Mouse (Mus musculus) gastrocnemius, postnatal 36 days (tissue): ENCODE measurements around the gene Gdpgp1. TPM values are rescaled to one million over a fixed set of nuclear protein-coding genes. Genes with fewer than 3 reads are reported as not detected.
A peak's percentile ranks its signal among the peaks of the same experiment; 100 is the strongest.

Experiments
- DNase-seq, 2 experiments: peaks; one replicate each; pipeline ENCODE4 v3.0.0; 2022
- intact Hi-C: fragments of 180-260 bp; cut with DNase I; formaldehyde crosslinking; loops from one replicate; pipeline ENCODE4 v1.15.1; 2025
- long read RNA-seq, 2 experiments: library from polyadenylated mRNA; stranded (forward); transcript quantifications; one replicate each; pipeline ENCODE4 v2.0.0; 2021
- total RNA-seq, 2 experiments: library from RNA; stranded (reverse); gene quantifications; 2 replicates each; pipeline ENCODE4 v1.2.3; 2021

Gene Gdpgp1
- total RNA-seq = under 1 TPM; 0.69 to 0.79 TPM
- long read RNA-seq, experiment 1, full-length matches to known transcripts = 1 of 1 reads
- long read RNA-seq, experiment 1, partial matches to known transcripts = 0 of 1 reads
- long read RNA-seq, experiment 1, other reads (novel, unspliced or antisense) = 0 of 1 reads
- long read RNA-seq, experiment 2, full-length matches to known transcripts = 2 of 3 reads
- long read RNA-seq, experiment 2, partial matches to known transcripts = 0 of 3 reads
- long read RNA-seq, experiment 2, other reads (novel, unspliced or antisense) = 1 of 3 reads

DNA sequence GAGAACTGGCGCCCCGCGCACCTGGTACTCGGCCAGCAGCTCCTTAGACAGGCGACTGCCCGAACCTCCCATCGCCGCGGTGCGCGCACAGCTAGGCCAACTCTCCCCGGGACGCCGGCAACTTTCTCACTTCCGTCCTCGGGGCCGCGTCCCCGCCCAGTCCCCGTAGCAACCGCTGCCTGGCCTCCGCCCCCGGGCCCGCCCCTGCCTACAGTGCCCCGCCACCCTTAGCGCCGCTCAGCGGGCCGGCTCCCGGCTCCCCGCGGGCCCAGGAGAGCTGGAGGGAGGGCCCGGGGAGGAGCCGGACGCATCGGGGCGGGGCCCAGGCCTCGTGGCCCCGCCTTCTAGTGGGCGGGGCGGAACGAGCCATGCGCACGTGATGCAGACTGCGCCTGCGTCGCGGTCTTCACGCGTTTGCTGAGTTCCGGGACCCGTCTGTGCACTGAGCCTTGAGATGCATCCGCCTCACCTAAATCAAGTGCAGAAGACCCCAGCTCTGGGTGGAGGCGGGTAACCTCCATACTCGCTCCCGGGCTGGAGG lies at the start of gene Gdpgp1, which contains the start of gene Cib1:
TSS of gene Gdpgp1 (plus strand) at position 377 of the 541 bp plus-strand sequence.
TSS of gene Cib1 (minus strand) at position 325 of the 541 bp plus-strand sequence.
- intact Hi-C loops = no loop called here
- peak; percentile 95 to 97 for DNase-seq

DNA sequence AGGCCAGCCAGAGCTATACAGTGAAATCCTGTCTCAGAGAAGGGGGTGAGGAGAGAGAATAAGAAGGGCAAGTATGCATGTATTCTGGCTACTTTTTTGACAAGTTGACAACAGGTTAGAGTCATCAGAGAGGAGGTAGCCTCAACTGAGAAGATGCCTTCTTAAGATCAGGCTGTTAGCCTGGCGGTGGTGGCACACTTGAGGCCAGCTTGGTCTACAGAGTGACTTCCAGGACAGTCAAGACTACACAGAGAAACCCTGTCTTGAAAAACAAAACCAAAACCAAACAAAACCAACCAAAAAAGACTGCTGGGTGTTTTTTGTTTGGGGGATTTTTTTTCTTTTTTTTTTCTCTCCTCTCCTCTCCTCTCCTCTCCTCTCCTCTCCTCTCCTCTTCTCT lies 49.2 kb upstream of the Gdpgp1 start:
- intact Hi-C loops = no loop called here
- DNase-seq = no peak

DNA sequence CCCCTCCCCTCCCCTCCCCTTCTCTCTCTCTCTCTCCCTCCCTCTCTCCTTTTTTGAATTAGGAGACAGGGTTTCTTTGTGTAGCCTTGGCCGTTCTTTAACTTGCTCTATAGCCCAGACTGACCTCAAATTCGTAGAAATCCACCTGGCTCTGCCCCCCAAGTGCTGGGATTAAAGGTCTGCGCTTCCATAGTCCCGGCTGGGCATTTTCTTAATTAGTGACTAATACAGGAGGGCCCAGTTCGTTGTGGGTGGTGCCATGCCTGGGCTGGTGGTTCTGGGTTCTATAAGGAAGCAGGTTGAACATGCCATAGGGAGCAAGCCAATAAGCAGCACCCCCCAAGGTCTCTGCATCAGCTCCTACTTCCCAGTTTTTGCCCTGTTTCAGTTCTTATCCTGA lies 48.7 kb upstream of the Gdpgp1 start:
- intact Hi-C loops = no loop called here
- no peak for DNase-seq

DNA sequence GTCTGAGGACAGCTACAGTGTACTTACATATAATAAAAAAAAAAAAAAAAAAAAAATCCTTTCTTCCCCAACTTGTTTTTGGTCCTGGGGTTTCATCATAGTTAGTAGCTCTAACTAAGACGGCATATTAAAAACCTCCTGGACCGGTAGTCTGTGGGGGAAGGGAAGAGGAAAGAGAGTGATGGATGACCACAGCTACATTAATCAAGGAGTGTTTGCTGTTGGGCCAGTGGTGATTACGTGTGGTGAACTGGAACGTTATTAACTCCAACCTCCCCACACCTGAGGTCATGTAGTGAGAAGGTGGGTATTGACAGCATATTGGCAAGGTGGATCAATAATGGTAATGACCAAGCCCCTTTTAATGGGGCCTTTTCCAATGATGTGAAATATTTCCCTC lies 48.1 kb upstream of the Gdpgp1 start:
- DNase-seq = no peak
- intact Hi-C loops = no loop called here

DNA sequence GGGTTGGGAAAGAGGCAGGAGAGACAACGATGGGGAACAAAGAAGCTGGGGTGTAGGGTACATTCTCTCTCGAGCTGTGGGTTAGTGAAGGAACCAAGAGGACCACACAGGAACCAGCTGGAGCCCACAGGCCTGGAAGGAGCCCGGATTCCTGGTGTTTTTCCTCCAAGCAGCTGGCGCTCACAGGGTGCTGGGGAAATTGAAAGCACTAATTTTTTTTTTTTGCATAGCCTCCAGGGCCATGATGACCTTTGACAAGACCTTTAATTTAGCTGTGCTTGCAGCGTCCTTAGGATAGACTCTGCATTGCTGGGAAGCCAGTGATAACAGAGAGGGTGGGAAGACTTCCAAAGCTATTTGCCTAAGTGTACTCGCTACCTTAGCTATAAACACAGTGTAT lies 47.7 kb upstream of the Gdpgp1 start:
- DNase-seq = no peak
- intact Hi-C loops = no loop called here

DNA sequence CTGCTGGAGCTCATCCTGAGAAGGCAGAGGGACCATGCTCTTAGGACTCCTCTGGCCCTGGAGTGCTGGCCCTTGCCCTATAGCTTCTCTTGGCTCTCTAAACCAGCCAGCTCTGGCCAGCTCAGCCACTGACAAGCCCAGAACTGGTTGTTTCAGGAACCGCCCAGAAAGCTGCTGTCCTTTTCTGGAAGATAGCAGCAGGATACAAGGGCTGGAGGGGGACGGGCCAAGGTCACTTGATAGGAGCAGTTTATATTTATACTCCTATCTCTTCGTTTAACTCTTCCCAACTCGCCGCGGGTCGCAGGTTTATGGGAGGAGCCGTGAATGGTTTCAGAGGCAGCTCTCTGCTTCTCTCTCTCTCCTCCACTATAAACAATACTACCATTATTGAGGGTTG lies 46.6 kb upstream of the Gdpgp1 start:
- intact Hi-C loops = no loop called here
- DNase-seq = peak; percentile 15 to 28

DNA sequence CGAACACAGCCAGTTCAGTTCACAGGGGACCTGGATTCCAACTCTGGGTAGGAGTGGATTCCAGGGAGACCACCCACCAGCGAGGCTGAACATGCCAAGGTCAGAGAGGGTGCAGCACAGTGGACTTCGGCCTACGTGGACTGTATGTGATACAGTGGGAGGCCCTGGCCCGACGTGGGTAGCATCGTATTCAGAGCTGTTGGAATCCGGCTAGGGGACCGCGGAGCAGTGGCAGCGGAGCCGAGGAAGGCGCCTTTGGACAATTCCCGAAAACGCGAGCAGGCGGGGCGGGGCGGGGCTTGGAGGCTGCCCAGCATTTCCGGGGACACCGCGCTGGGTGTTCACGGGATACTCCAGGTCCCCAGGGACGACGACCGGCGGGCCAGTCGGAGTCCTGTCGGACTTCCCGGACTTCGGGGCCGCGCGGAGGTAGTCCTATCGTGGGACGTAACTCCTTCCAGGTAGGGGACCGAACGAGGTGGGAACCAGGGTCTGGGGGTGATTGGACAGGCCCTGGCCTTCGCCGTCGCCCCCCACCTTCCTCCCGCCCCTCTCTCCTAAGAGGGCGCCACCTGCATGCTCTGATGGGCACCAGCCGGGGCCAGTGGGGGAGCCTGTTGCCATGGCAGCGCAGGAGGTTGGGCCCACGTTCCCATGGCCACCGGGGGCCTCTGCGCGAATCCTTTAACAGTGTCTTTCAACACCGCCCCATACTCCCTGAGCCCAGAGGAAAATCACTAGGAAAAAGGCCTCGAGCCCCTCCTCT lies 46.0 kb upstream of the Gdpgp1 start, which contains the start of gene Sema4b:
TSS of gene Sema4b (plus strand) at position 311 of the 766 bp plus-strand sequence.
- intact Hi-C loops = no loop called here
- DNase-seq = peak; percentile 79 to 83

DNA sequence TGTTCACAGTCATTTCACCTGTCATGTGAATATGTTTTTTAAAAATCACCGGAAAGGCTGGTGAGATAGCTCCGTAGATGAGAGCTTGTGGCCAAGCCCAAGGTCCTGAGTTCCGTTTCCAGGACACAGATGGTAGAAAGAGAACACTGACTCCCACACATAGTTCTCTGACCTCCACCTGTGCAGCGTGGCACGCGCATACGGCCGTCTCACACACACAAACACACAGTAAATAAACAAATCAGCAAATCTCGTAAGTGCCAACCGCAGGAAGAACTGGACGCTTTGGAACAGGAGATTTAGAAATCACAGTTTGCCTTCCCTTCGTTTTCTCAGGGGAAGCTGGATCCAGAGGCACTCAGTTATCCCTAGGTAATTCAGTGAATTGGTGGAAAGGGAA lies 45.2 kb upstream of the Gdpgp1 start:
- intact Hi-C loops = no loop called here

DNA sequence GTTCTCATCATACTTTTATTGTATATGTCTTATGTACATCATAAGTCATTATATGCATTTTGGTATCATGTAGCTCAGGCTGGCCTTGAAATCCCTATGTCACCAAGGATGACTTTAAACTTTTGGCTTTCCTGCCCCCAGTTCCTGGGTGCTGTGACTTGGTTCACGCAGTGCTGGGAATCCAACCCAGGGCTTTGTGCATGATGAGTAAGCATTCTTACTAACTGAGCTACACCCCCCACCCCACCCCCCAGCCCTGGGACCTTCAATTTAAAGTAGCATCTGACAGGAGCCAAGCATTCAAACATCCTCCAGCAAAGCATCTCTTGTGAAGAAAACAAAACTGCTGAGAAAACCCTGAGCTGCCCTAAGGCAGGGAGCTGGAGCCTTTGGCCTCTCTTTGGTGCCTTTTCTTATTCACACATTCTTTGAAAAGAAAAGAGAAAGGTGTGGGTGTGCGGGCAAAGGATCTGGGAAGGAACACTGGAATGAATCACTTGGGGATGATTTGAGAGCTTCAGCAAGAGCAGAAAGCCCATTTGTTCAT lies 44.0 kb upstream of the Gdpgp1 start:
- intact Hi-C loops = no loop called here
- no peak for DNase-seq

More for the DNA sequence above, 45.2 kb upstream of the Gdpgp1 start:
- DNase-seq = no peak

DNA sequence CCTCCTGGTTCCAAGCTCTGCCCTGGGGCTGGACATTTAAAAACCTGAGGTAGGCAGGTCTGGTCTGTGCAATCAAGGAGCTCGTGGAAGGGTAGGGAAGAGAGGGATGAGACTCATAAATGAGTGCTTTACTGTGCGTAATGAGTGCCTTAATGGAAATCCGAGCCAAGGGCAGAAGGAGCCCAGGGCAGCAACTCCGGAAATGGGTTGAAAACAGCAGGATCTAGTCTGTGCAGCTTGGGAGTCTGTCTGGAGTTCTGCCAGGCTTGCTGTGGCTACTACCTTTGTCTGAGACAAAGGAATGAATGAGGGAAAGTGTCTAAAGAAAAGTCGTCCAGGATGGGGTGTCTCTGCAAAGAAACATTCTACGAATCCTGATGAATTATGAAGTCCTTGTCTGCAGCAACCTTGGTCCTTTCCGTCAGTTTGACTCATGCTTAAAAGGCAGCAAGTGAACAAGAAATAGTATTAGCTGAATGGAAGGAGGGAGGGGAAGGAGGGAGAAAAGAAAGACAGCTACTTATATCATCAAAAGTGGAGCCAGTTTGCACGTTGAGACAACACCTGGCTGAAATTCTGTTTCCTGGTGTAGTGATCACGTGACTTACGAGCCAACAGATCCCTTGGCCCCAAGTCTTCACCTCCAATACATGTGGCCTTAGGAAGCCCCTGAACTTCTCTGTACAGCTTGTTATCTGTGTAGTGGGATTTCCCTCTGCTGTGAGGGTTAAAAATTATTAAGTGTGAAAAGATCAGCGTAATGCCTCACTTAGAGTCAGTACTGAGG lies 43.3 kb upstream of the Gdpgp1 start:
- intact Hi-C loops = no loop called here
- no peak for DNase-seq

DNA sequence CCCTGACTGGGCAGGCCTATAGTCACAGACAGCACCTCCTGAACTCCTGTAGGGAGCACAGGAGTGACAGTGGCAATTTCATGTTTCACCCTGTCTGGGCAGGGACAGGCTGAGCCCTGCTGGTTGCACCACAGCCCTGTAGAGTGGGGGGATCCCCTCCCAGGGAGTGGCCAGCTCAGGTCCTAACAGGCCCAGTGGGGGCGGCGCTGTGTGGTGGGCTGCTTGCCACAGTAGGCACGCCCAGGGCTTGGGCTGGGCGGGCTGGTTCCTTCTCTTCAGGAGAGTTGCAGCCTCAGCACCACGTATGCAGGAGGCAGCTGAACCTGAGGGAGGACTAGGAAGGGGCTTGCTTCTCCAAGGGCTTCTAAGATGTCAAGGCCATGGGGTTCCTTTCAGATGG lies 41.2 kb upstream of the Gdpgp1 start:
- DNase-seq = no peak
- intact Hi-C loops = no loop called here

DNA sequence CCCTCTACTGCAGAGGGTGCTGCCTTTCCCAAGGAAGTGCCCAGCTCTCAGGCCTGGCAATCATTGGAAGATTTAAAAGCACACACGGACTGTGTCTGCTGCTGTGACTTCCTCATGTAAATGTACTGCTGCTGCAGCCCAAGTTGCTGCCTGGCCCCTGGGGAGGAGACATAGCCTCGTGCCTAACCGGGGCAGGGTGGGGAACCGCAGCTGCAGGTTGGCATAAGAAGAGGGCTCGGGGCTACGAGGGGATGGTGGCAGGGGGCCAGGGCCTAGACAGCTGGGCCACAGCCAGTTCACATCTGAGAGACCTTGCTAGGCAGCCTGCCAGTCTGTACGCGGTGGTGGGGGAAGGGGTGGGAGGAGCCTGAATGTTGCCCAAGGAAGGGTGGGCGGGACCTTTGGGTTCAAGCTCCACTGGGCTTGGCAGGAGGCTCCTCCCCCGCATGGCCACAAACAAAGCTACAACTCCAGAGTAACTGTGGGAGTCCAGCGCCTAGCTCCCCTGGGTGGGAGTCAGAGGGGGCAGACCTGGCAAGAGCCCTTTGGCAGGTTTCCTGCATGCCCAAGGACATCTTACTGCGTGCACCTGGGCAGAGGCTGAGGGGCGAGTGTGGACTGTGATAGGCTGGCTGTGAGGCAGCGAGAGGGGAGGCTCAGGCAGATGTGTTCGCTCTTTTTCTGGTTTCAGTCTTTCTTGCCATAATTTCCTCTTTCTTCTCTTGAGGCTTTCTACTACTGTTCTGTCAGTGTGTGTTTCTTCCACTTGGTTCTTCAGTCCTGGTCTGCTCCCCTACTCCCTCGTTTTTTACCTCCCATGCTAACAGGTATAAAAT lies 40.2 kb upstream of the Gdpgp1 start:
- peak; percentile 50 to 56 for DNase-seq
- intact Hi-C loops = no loop called here

DNA sequence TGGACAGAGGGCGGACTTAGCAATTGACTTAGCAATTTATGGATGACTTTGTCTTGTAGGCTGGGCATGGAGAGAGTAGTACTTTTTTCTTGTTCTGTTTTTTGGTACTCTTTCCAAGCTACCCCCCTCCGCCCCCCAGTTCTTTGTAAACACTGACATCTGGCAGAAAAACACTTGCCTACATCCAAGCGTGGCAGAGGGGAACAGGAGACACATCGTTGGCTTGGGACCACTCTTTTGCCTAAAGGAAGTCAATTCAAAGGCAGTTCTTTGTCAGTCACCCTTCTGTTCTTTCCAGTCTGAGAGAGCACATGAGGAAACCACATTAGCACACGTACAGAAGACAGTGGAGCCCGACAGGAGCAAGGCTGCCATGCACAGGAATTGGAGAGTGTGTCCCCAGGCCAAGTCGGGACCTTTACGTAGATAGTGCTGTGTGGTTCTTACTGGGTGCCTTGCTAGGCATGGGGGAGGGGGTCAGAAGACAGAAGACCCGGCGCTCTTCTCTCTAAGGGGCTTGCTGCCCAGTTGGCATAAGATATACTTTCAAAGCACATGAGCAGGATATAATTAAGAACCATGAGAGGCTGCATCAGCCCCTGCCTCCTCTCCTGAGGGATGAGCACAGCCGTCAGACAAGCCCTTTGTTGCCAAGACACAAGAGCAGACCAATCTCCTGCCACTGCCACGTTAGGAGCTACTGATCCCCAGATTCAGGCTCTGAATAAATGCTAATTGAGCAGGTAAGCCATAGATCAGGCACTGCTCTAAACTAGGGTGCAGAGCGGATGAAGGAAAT lies 38.5 kb upstream of the Gdpgp1 start:
- intact Hi-C loops = no loop called here
- no peak for DNase-seq

DNA sequence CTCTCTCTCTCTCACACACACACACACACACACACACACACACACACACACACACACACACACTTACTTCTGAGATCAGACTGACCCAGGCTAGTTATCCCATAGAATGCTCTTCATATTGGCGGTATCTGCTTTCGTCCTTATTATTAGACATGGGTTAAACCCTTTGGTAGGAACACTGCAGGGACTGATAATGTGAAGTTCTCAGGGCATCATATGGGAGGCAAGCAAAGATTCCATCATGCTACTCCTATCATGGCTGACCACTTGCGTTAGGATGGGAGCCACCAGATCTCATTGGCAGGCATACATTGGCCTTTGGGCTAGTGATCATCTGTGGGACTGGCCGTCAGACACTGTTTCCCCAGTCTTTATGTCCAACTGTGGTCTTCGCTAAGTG lies 37.5 kb upstream of the Gdpgp1 start:
- no peak for DNase-seq
- intact Hi-C loops = no loop called here

DNA sequence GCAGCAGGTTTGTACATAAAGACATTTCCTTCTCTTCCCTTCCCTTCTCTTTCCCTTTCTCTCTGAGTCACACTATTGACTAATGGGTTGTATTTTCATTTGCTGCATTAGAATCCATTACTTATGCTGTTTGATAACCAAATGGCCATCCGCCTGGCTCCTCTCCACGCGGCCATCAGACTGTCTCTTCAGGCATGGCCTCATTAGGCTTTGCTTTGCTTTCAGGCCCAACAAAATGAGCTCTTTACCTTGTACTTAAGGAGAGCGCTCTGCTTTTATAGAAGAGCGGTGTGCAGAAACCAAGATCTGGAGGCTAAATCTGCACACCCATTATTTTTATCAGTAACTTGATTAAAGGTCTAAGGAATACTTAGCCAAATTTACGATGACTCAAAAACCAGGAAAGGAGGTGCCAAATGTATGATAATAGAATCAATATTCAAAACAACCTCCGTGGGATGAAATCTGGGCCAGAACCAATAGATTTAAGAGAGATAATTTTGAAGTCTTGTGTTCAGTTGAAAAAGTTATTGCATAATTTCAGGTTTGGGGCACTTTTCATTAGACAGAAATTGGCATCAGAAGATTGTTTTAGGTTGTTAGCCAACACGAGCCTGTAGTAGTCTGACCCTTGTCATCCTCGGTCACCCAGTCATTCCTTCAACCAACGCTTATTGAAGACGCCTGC lies 36.9 kb upstream of the Gdpgp1 start:
- DNase-seq = no peak
- intact Hi-C loops = no loop called here

DNA sequence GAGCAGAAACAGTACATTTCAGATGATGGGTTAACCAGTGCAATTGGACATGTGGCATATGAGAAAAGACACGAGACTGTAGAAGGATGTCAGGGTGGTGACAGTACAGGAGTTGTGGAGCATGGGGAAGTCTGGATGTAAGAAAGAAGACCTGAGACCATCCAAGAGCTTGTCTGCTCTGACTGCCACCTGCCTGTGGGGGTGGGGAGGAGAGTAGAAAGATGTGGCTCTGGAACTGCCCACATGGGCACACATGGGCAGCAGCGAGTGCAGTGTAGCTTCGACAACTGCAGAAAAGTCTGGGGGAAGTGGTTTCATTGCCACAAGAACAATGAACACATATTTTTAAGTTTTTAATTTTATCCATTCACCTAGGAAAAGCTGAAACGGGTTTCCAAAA lies 35.3 kb upstream of the Gdpgp1 start:
- intact Hi-C loops = no loop called here
- no peak for DNase-seq

DNA sequence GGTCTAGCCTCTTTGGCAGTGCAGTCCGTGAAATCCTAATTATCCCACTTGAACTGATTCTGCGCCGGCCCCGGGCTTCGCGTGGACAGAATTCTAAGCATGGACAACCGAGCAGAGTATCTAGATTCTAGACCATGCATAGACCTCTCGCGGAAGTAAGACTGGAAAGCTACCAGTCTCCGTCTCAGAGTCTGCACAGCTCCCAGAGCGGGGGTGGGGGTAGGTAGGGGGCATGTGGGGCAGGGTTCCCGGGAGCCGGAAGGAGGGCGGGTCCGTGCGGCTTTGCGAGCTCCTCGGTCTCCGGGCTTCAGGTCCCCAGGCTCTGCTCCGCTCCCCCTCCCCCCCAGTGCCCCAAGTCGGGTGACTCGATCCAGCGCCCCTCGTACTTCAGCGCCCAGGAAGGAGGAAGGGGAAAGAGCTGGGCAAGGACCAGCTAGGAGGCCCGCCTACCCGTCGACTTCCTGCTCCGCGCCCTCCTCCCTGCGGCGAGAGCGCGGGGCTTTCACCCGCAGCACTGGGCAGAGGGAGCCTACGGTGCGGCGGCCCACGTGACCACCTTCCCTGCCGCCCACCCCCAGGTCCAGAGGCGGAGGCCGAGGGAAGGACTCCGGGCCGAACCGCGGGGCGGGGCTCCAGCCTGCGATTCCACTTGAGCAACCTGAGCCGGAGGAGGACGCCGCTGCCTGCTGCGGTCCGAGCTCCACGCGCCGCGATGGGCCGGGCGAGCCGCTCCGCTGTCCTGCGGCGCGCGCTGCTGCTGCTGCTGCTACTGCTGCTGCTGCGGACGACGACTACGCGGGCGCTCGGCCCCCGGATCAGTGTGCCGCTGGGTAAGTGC lies 34.5 kb upstream of the Gdpgp1 start:
- DNase-seq = peak; percentile 63 to 71
- intact Hi-C loops = no loop called here
